Mouse (Mus musculus) intestine, embryonic 16.5 days (tissue): Measurements from ENCODE around the gene Leprot. TPM values are rescaled to one million over a fixed set of nuclear protein-coding genes. Genes with fewer than 3 reads are reported as not detected.

Experiments
- ATAC-seq: fragments of 200-750 bp; cut with Nextera tagmentation; 2 replicates; pipeline ENCODE4 v1.8.0; 2017; ENCODE audit warnings: moderate TSS enrichment, moderate library complexity
- H3K27ac ChIP-seq: fragments of 300-500 bp; sonication (generic); 2 replicates; pipeline ENCODE4 v1.5.1; 2014; ENCODE audit warnings: mild to moderate bottlenecking, low read length
- H3K27me3 ChIP-seq: fragments of 300-500 bp; sonication (generic); replicated peaks from 2 replicates; pipeline ENCODE4 v1.6.1; 2014; ENCODE audit warnings: low read length, control low read depth, mixed read lengths; ENCODE audit not compliant: control insufficient read depth, insufficient read depth
- H3K36me3 ChIP-seq: fragments of 300-500 bp; sonication (generic); 2 replicates; pipeline ENCODE4 v1.6.1; 2014; ENCODE audit warnings: low read length, control low read depth; ENCODE audit not compliant: control insufficient read depth, insufficient read depth
- H3K4me1 ChIP-seq: fragments of 300-500 bp; sonication (generic); 2 replicates; pipeline ENCODE4 v1.6.1; 2014; ENCODE audit warnings: low read length, control low read depth, mixed read lengths; ENCODE audit not compliant: control insufficient read depth, insufficient read depth
- H3K4me2 ChIP-seq: fragments of 300-500 bp; sonication (generic); 2 replicates; pipeline ENCODE4 v1.6.1; 2014; ENCODE audit warnings: low read depth, low read length, control low read depth
- H3K4me3 ChIP-seq: fragments of 300-500 bp; sonication (generic); 2 replicates; pipeline ENCODE4 v1.5.1; 2014; ENCODE audit warnings: mild to moderate bottlenecking, low read length
- H3K9ac ChIP-seq: fragments of 300-500 bp; sonication (generic); 2 replicates; pipeline ENCODE4 v1.6.1; 2014; ENCODE audit warnings: low read depth, low read length
- H3K9me3 ChIP-seq: fragments of 300-500 bp; sonication (generic); 2 replicates; pipeline ENCODE4 v1.6.1; 2016; ENCODE audit warnings: low read length, control low read depth; ENCODE audit not compliant: control insufficient read depth
- WGBS: fragments of 180-500 bp; shearing (Covaris S2); extraction: QIAGEN DNeasy Blood & Tissue Kit; methylation state at CpG from one replicate; pipeline ENCODE4 v1.1.7; 2014; 5-methylcytosine and 5-hydroxymethylcytosine counted together
- polyA plus RNA-seq: library from polyadenylated mRNA; unstranded; fragments of >200 nt; fragmentation: Nextera tagmentation; extraction: Ambion mirVana; gene quantifications from 2 replicates; pipeline ENCODE4 v1.2.1, GENCODE M21; 2015

Gene Leprot
- polyA plus RNA-seq, 1 experiment from 2014 or later, result 116 TPM

DNA sequence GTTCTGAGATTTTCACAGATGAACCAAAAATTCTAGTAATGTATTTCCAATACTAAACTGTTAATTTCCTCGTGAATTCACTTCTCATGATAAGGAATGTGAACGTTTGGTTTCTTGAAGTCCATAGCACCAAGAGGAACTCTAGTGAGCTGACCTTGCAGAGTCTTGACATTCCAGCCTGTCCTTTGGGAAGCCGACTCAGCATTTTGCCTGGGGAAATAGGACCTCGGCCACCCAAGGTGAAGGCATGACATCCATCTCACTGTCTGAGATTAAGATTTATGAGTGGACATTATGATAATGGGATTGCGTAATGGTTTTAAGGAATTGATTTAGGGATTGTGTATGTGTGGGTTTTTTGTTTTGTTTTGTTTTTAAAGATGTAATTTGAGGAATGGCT, 6.9 kb upstream of the Leprot start:
- no peak overlapping the region for H3K27ac ChIP-seq
- H3K4me1 ChIP-seq, result no peaks in the 10 kb centered on the region
- no peaks in the 10 kb centered on the region for H3K9me3 ChIP-seq
- no peaks in the 10 kb centered on the region for H3K27me3 ChIP-seq
- no peak for ATAC-seq
- WGBS, result 60% methylated on average over 5 of the region's 5 CpGs
- H3K9ac ChIP-seq, result no peak overlapping the region
- no peak overlapping the region for H3K4me2 ChIP-seq
- no peaks in the 10 kb centered on the region for H3K36me3 ChIP-seq
- no peak overlapping the region for H3K4me3 ChIP-seq

GRCm38 (mm10) chr4:101642708-101643107, 4.8 kb upstream of the Leprot start:
- Histone ChIP-seq H3K4me2 (no peak overlapping the region), H3K27ac (no peak overlapping the region), H3K9ac (no peak overlapping the region), H3K4me1 (no peaks in the 10 kb centered on the region), H3K27me3 (no peaks in the 10 kb centered on the region), H3K9me3 (no peaks in the 10 kb centered on the region), H3K4me3 (no peak overlapping the region), H3K36me3 (no peaks in the 10 kb centered on the region)
- 84% methylated on average over 6 of the region's 6 CpGs for WGBS
- no peak for ATAC-seq

- no peak overlapping the region for H3K9ac ChIP-seq
- H3K27me3 ChIP-seq, result no peaks in the 10 kb centered on the region
- no peak overlapping the region for H3K4me3 ChIP-seq
- ATAC-seq, result no peak
- H3K4me2 ChIP-seq, result no peak overlapping the region
- H3K27ac ChIP-seq, result no peak overlapping the region
- 68% methylated on average over 4 of the region's 4 CpGs for WGBS
- no peaks in the 10 kb centered on the region for H3K36me3 ChIP-seq
- no peaks in the 10 kb centered on the region for H3K9me3 ChIP-seq
- no peaks in the 10 kb centered on the region for H3K4me1 ChIP-seq
Observed at GRCm38 (mm10) chr4:101643216-101643615, 4.3 kb upstream of the Leprot start.

GRCm38 (mm10) chr4:101646857-101647195, 692 bp upstream of the Leprot start:
- peak overlapping the region; percentile 78 for H3K9ac ChIP-seq
- no peak; the same call in 1 of the 2 replicates for ATAC-seq
- H3K27ac ChIP-seq, result peak overlapping the region; percentile 78
- H3K4me2 ChIP-seq, result peak overlapping the region; percentile 85
- 0% methylated on average over 8 of the region's 8 CpGs for WGBS
- H3K9me3 ChIP-seq, result no peaks in the 10 kb centered on the region
- H3K27me3 ChIP-seq, result no peaks in the 10 kb centered on the region
- 0 out of 2 replicates have a peak, but pooled peaks cover 6% of the 10 kb centered on the region for H3K4me1 ChIP-seq
- no peaks in the 10 kb centered on the region for H3K36me3 ChIP-seq
- H3K4me3 ChIP-seq, result peak overlapping the region; percentile 76

DNA sequence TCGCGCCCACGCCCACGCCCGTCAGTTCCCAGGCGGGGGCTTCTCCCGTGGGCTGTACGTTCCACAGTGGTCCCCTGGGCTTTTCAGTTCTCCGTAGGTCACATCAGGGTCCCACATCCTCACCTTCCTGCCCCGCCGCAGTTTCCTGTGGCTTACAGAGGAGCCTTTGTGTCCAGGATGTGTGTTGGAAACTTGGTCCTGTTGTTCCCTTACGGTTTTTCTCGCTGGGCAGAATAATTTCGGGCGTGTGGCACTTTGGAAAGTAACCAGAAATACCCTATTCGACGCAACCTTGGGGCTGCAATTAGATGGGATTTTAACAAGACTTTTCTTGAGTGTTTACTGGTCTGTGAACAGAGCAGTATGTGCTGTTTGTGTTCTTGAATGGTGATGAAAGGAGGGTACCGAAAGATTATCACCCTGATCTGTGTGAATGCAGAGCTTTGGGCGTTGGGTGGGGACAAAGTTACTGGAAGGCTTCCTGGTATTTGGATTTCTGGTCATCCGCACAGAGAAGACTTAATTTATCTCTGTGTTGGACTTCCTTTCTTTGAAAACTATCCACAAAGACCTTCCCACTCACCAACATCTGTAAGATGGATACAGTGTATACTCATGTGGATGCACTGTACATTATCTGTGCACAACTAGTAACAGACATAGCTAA, 591 bp downstream of the Leprot start:
- peak overlapping the region; percentile 89 for H3K27ac ChIP-seq
- H3K4me2 ChIP-seq, result peak overlapping the region; percentile 63
- H3K36me3 ChIP-seq, result no peaks in the 10 kb centered on the region
- H3K27me3 ChIP-seq, result no peaks in the 10 kb centered on the region
- WGBS, result under 1% methylated on average over 20 of the region's 20 CpGs
- 0 out of 2 replicates have a peak, but pooled peaks cover 6% of the 10 kb centered on the region for H3K4me1 ChIP-seq
- H3K9me3 ChIP-seq, result no peaks in the 10 kb centered on the region
- H3K4me3 ChIP-seq, result peak overlapping the region; percentile 76
- no peak; the same call in 1 of the 2 replicates for ATAC-seq
- peak overlapping the region; percentile 83 for H3K9ac ChIP-seq

- 58% methylated on average over 1 of the region's 1 CpGs for WGBS
- H3K36me3 ChIP-seq, result no peaks in the 10 kb centered on the region
- H3K9me3 ChIP-seq, result no peaks in the 10 kb centered on the region
- ATAC-seq, result peak; percentile 20; the same call in 1 of the 2 replicates
- peak overlapping the region; percentile 83; the same call in 1 of the 2 replicates for H3K9ac ChIP-seq
- H3K4me3 ChIP-seq, result peak overlapping the region; percentile 76
- no peaks in the 10 kb centered on the region for H3K27me3 ChIP-seq
- H3K4me1 ChIP-seq, result 0 out of 2 replicates have a peak, but pooled peaks cover 6% of the 10 kb centered on the region
- H3K27ac ChIP-seq, result peak overlapping the region; percentile 89
- H3K4me2 ChIP-seq, result peak overlapping the region; percentile 63
Observed at GRCm38 (mm10) chr4:101648745-101649144, 1.2 kb downstream of the Leprot start.

- 93% methylated on average over 2 of the region's 2 CpGs for WGBS
- Histone ChIP-seq H3K4me2 (no peak overlapping the region), H3K27me3 (no peaks in the 10 kb centered on the region), H3K36me3 (no peaks in the 10 kb centered on the region), H3K27ac (no peak overlapping the region), H3K4me1 (0 out of 2 replicates have a peak, but pooled peaks cover 6% of the 10 kb centered on the region), H3K9ac (no peak overlapping the region), H3K9me3 (no peaks in the 10 kb centered on the region), H3K4me3 (no peak overlapping the region)
- ATAC-seq, result no peak
Observed at GRCm38 (mm10) chr4:101650961-101651360, 3.4 kb downstream of the Leprot start.

DNA sequence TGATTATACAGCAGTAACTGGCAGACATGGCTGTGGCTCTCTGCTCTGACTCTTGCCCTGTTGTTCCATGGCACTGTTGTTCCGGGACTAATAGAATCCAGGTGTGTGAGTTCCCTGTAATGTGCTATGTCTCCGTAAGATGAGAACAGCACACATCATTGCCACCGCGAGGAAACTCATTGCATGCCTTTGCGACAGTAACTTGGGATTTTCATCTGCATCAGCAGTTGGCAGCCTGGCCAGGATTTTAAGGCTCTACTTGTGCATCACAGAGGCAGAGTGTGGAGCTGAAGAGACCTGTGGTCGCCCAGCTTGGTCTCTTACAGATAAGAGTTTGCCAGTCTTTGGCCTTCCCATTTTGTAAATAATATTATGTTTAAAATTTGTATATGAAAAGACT, 6.7 kb downstream of the Leprot start:
- WGBS, result 89% methylated on average over 6 of the region's 6 CpGs
- Histone ChIP-seq H3K4me1 (0 out of 2 replicates have a peak, but pooled peaks cover 3% of the 10 kb centered on the region), H3K27ac (no peak overlapping the region), H3K27me3 (no peaks in the 10 kb centered on the region), H3K36me3 (peaks cover 5% of the 10 kb centered on the region; the same call in 1 of the 2 replicates), H3K9ac (no peak overlapping the region), H3K4me2 (no peak overlapping the region), H3K9me3 (no peaks in the 10 kb centered on the region), H3K4me3 (no peak overlapping the region)
- no peak for ATAC-seq

DNA sequence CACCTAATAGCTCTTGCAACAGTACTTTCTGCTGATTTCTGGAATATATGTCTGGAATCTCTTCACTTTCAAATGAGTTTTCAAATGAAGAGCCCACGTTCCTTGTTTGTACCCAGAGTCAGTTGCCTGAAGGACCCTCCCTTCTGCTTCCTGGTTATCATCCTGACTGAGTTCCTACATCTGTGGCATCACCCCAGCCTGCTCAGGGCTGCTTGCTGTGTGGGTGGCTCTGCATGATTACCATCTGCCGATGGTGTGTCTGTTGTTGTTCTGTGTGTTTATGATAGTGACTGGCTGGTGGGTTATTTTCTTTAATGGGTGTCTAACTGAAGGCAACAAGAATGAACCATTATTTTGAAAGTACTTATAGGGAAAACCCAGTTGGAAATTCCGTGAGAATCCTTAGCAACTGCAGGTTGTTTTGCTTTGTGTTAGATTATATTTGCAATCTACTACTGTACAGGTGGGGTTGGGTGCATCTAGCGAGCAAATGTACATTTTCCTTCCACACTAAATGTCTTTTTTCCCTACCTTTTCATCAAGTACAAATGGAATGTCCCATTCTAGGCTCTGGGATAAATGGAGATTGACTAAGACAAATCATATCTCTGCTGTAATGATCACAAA, 7.4 kb downstream of the Leprot start:
- WGBS, result 80% methylated on average over 4 of the region's 4 CpGs
- Histone ChIP-seq H3K27ac (no peak overlapping the region), H3K9ac (no peak overlapping the region), H3K4me1 (no peaks in the 10 kb centered on the region), H3K4me3 (no peak overlapping the region), H3K27me3 (no peaks in the 10 kb centered on the region), H3K9me3 (no peaks in the 10 kb centered on the region), H3K36me3 (peaks cover 9% of the 10 kb centered on the region), H3K4me2 (no peak overlapping the region)
- ATAC-seq, result no peak; the same call in 1 of the 2 replicates
